Mouse (Mus musculus): ENCODE measurements around the gene Tmigd3. TPM values are rescaled to one million over a fixed set of nuclear protein-coding genes. Genes with fewer than 3 reads are reported as not detected.

Gene Tmigd3
- total RNA-seq, 1 experiment from 2014 or later: 3.4 TPM

DNA sequence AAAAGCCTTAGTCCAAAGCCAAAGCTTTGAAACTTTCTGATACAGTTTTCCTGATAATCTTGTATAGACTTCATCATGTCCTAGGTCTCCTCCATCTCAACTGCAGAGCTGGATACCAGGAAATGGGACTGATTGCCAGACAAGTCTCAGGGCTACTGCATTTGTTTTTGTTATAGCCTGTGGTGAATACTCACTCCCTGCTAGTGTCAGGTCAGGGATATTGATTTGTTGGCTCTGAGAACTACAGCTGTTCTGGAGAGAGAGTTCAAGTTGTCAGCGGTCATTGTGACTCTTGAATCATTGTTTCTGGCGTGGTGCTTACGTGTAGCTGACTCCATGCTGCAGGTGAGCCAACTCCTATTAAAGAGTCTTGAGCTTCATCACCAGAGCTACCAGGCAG, 102.7 kb downstream of the Tmigd3 start, which contains the start of gene Ovgp1:
Ovgp1 (plus strand) TSS at position 301 of the 400 bp plus-strand sequence.
- no peak for ATAC-seq (replicated peaks; ENCODE audit: insufficient number of reproducible peaks, low FRiP score, low TSS enrichment, poor library complexity, severe bottlenecking)

Other genes with a start within 250 kb of the Tmigd3 start
- gene Ddx20, start 183.3 kb upstream of the Tmigd3 start, total RNA-seq (2017): 16.4 to 28.9 TPM (median 20.6 TPM) in 3 replicates
- 0.21 to 0.29 TPM in 2 of 3 replicates, not detected in the other for gene Inka2, start 166.3 kb upstream of the Tmigd3 start, total RNA-seq (2017)
- gene Rap1a, start 69.6 kb upstream of the Tmigd3 start, total RNA-seq (2017): 424 to 819 TPM (median 731 TPM) in 3 replicates
- 5.1 to 7.1 TPM in 2 of 3 replicates, not detected in the other for gene Adora3, start within 50 bp of the Tmigd3 start, total RNA-seq (2017)
- 39.0 to 51.7 TPM (median 50.2 TPM) in 3 replicates for gene I830077J02Rik, start 61.8 kb downstream of the Tmigd3 start, total RNA-seq (2017)
- 10.7 to 20.3 TPM (median 12.9 TPM) in 3 replicates for gene Wdr77, start 88.5 kb downstream of the Tmigd3 start, total RNA-seq (2017)
- gene Atp5f1, start 89.2 kb downstream of the Tmigd3 start, total RNA-seq (2017): 316 to 456 TPM (median 356 TPM) in 3 replicates
- gene Ovgp1, start 102.8 kb downstream of the Tmigd3 start, total RNA-seq (2017): 0.95 to 3.8 TPM (median 2.4 TPM) in 3 replicates
- gene Pifo, start 143.7 kb downstream of the Tmigd3 start, total RNA-seq (2017): not detected in 3 replicates
- 1.1 to 4.9 TPM in 2 of 3 replicates, not detected in the other for gene Chil5, start 161.9 kb downstream of the Tmigd3 start, total RNA-seq (2017)
- not detected in 3 replicates for gene Chia1, start 242.3 kb downstream of the Tmigd3 start, total RNA-seq (2017)